Mouse (Mus musculus): ENCODE data around the gene Aplp2. TPM values are rescaled to one million over a fixed set of nuclear protein-coding genes. Genes with fewer than 3 reads are reported as not detected.

Aplp2 gene
- polyA plus RNA-seq, 1 experiment from 2014 or later = 292 TPM

GRCm38 (mm10) chr9:31217631-31218380, 6.2 kb upstream of the Aplp2 start:
- 33% methylated on average over 7 of the region's 7 CpGs for WGBS
- Histone ChIP-seq H3K4me3 (ENCODE audit: low read depth, low read length) (no peak overlapping the region), H3K4me1 (ENCODE audit: control insufficient read depth, insufficient read depth, low read length) (no peaks in the 10 kb centered on the region), H3K27ac (ENCODE audit: low read length) (peak overlapping the region; percentile 62; the same call in 1 of the 2 replicates), H3K9me3 (ENCODE audit: control insufficient read depth, low read depth, low read length) (no peaks in the 10 kb centered on the region), H3K36me3 (ENCODE audit: control insufficient read depth, insufficient read depth, low read length) (no peaks in the 10 kb centered on the region), H3K9ac (replicated peaks; ENCODE audit: low read depth, low read length) (no peak overlapping the region), H3K4me2 (replicated peaks; ENCODE audit: low read depth, low read length) (no peak overlapping the region), H3K27me3 (ENCODE audit: control insufficient read depth, insufficient read depth, low read length) (no peaks in the 10 kb centered on the region)
- ATAC-seq (ENCODE audit: insufficient number of reproducible peaks, insufficient read depth, low FRiP score, low read depth) = peak; percentile 73

GRCm38 (mm10) chr9:31212500-31213008, 939 bp upstream of the Aplp2 start:
- ATAC-seq (ENCODE audit: insufficient number of reproducible peaks, insufficient read depth, low FRiP score, low read depth) = no peak
- no peaks in the 10 kb centered on the region for H3K27me3 ChIP-seq (ENCODE audit: control insufficient read depth, insufficient read depth, low read length)
- peak overlapping the region; percentile 40 for H3K9ac ChIP-seq (replicated peaks; ENCODE audit: low read depth, low read length)
- H3K4me2 ChIP-seq (replicated peaks; ENCODE audit: low read depth, low read length) = peak overlapping the region; percentile 82
- no peaks in the 10 kb centered on the region for H3K9me3 ChIP-seq (ENCODE audit: control insufficient read depth, low read depth, low read length)
- 24% methylated on average over 12 of the region's 12 CpGs for WGBS
- peak overlapping the region; percentile 97 for H3K4me3 ChIP-seq (ENCODE audit: low read depth, low read length)
- H3K4me1 ChIP-seq (ENCODE audit: control insufficient read depth, insufficient read depth, low read length) = peaks cover 8% of the 10 kb centered on the region; the same call in 1 of the 2 replicates
- H3K36me3 ChIP-seq (ENCODE audit: control insufficient read depth, insufficient read depth, low read length) = no peaks in the 10 kb centered on the region
- H3K27ac ChIP-seq (ENCODE audit: low read length) = peak overlapping the region; percentile 87

GRCm38 (mm10) chr9:31210749-31211689, 596 bp downstream of the Aplp2 start:
- 1% methylated on average over 87 of the region's 93 CpGs for WGBS
- H3K9me3 ChIP-seq (ENCODE audit: control insufficient read depth, low read depth, low read length) = no peaks in the 10 kb centered on the region
- ATAC-seq (ENCODE audit: insufficient number of reproducible peaks, insufficient read depth, low FRiP score, low read depth) = peak; percentile 38; the same call in 1 of the 2 replicates
- peak overlapping the region; percentile 97 for H3K4me3 ChIP-seq (ENCODE audit: low read depth, low read length)
- H3K4me2 ChIP-seq (replicated peaks; ENCODE audit: low read depth, low read length) = peak overlapping the region; percentile 94
- peaks cover 13% of the 10 kb centered on the region for H3K4me1 ChIP-seq (ENCODE audit: control insufficient read depth, insufficient read depth, low read length)
- peak overlapping the region; percentile 87 for H3K9ac ChIP-seq (replicated peaks; ENCODE audit: low read depth, low read length)
- H3K36me3 ChIP-seq (ENCODE audit: control insufficient read depth, insufficient read depth, low read length) = no peaks in the 10 kb centered on the region
- H3K27ac ChIP-seq (ENCODE audit: low read length) = peak overlapping the region; percentile 85
- H3K27me3 ChIP-seq (ENCODE audit: control insufficient read depth, insufficient read depth, low read length) = no peaks in the 10 kb centered on the region

GRCm38 (mm10) chr9:31210163-31210562, 1.5 kb downstream of the Aplp2 start:
- H3K36me3 ChIP-seq (ENCODE audit: control insufficient read depth, insufficient read depth, low read length) = no peaks in the 10 kb centered on the region
- peak overlapping the region; percentile 94 for H3K4me2 ChIP-seq (replicated peaks; ENCODE audit: low read depth, low read length)
- H3K4me3 ChIP-seq (ENCODE audit: low read depth, low read length) = peak overlapping the region; percentile 97
- no peak overlapping the region for H3K27ac ChIP-seq (ENCODE audit: low read length)
- no peaks in the 10 kb centered on the region for H3K27me3 ChIP-seq (ENCODE audit: control insufficient read depth, insufficient read depth, low read length)
- 15% methylated on average over 7 of the region's 7 CpGs for WGBS
- peak overlapping the region; percentile 87; the same call in 1 of the 2 replicates for H3K9ac ChIP-seq (replicated peaks; ENCODE audit: low read depth, low read length)
- H3K4me1 ChIP-seq (ENCODE audit: control insufficient read depth, insufficient read depth, low read length) = peaks cover 18% of the 10 kb centered on the region
- H3K9me3 ChIP-seq (ENCODE audit: control insufficient read depth, low read depth, low read length) = no peaks in the 10 kb centered on the region
- no peak for ATAC-seq (ENCODE audit: insufficient number of reproducible peaks, insufficient read depth, low FRiP score, low read depth)

- H3K27me3 ChIP-seq (ENCODE audit: control insufficient read depth, insufficient read depth, low read length) = no peaks in the 10 kb centered on the region
- H3K4me3 ChIP-seq (ENCODE audit: low read depth, low read length) = no peak overlapping the region
- H3K9ac ChIP-seq (replicated peaks; ENCODE audit: low read depth, low read length) = no peak overlapping the region
- no peaks in the 10 kb centered on the region for H3K9me3 ChIP-seq (ENCODE audit: control insufficient read depth, low read depth, low read length)
- no peaks in the 10 kb centered on the region for H3K36me3 ChIP-seq (ENCODE audit: control insufficient read depth, insufficient read depth, low read length)
- H3K4me2 ChIP-seq (replicated peaks; ENCODE audit: low read depth, low read length) = no peak overlapping the region
- H3K4me1 ChIP-seq (ENCODE audit: control insufficient read depth, insufficient read depth, low read length) = peaks cover 18% of the 10 kb centered on the region
- no peak for ATAC-seq (ENCODE audit: insufficient number of reproducible peaks, insufficient read depth, low FRiP score, low read depth)
- no peak overlapping the region for H3K27ac ChIP-seq (ENCODE audit: low read length)
- WGBS = 84% methylated on average over 1 of the region's 1 CpGs
Measured at GRCm38 (mm10) chr9:31209502-31209901, 2.1 kb downstream of the Aplp2 start.

- no peak for ATAC-seq (ENCODE audit: insufficient number of reproducible peaks, insufficient read depth, low FRiP score, low read depth)
- no peak overlapping the region for H3K9ac ChIP-seq (replicated peaks; ENCODE audit: low read depth, low read length)
- H3K4me2 ChIP-seq (replicated peaks; ENCODE audit: low read depth, low read length) = no peak overlapping the region
- no peak overlapping the region for H3K4me3 ChIP-seq (ENCODE audit: low read depth, low read length)
- H3K27ac ChIP-seq (ENCODE audit: low read length) = no peak overlapping the region
- no peaks in the 10 kb centered on the region for H3K36me3 ChIP-seq (ENCODE audit: control insufficient read depth, insufficient read depth, low read length)
- 57% methylated on average over 3 of the region's 3 CpGs for WGBS
- peaks cover 18% of the 10 kb centered on the region for H3K4me1 ChIP-seq (ENCODE audit: control insufficient read depth, insufficient read depth, low read length)
- no peaks in the 10 kb centered on the region for H3K9me3 ChIP-seq (ENCODE audit: control insufficient read depth, low read depth, low read length)
- H3K27me3 ChIP-seq (ENCODE audit: control insufficient read depth, insufficient read depth, low read length) = no peaks in the 10 kb centered on the region
Measured at GRCm38 (mm10) chr9:31207732-31208131, 3.9 kb downstream of the Aplp2 start.

- 0 out of 2 replicates have a peak, but pooled peaks have one; percentile 28 for ATAC-seq (ENCODE audit: insufficient number of reproducible peaks, insufficient read depth, low FRiP score, low read depth)
- Histone ChIP-seq H3K4me1 (ENCODE audit: control insufficient read depth, insufficient read depth, low read length) (peaks cover 16% of the 10 kb centered on the region), H3K27ac (ENCODE audit: low read length) (no peak overlapping the region), H3K4me3 (ENCODE audit: low read depth, low read length) (no peak overlapping the region), H3K9ac (replicated peaks; ENCODE audit: low read depth, low read length) (no peak overlapping the region), H3K9me3 (ENCODE audit: control insufficient read depth, low read depth, low read length) (no peaks in the 10 kb centered on the region), H3K4me2 (replicated peaks; ENCODE audit: low read depth, low read length) (no peak overlapping the region), H3K27me3 (ENCODE audit: control insufficient read depth, insufficient read depth, low read length) (no peaks in the 10 kb centered on the region), H3K36me3 (ENCODE audit: control insufficient read depth, insufficient read depth, low read length) (no peaks in the 10 kb centered on the region)
- WGBS = 36% methylated on average over 6 of the region's 6 CpGs
Measured at GRCm38 (mm10) chr9:31204722-31205121, 6.9 kb downstream of the Aplp2 start.

GRCm38 (mm10) chr9:31203571-31204210, 7.9 kb downstream of the Aplp2 start:
- Histone ChIP-seq H3K9ac (replicated peaks; ENCODE audit: low read depth, low read length) (no peak overlapping the region), H3K27me3 (ENCODE audit: control insufficient read depth, insufficient read depth, low read length) (no peaks in the 10 kb centered on the region), H3K36me3 (ENCODE audit: control insufficient read depth, insufficient read depth, low read length) (no peaks in the 10 kb centered on the region), H3K4me2 (replicated peaks; ENCODE audit: low read depth, low read length) (no peak overlapping the region), H3K27ac (ENCODE audit: low read length) (no peak overlapping the region), H3K4me3 (ENCODE audit: low read depth, low read length) (no peak overlapping the region), H3K4me1 (ENCODE audit: control insufficient read depth, insufficient read depth, low read length) (peaks cover 16% of the 10 kb centered on the region), H3K9me3 (ENCODE audit: control insufficient read depth, low read depth, low read length) (no peaks in the 10 kb centered on the region)
- WGBS = 83% methylated on average over 16 of the region's 16 CpGs
- ATAC-seq (ENCODE audit: insufficient number of reproducible peaks, insufficient read depth, low FRiP score, low read depth) = no peak

Data from stomach, embryonic 14.5 days (tissue).